Mouse (Mus musculus): ENCODE measurements at regions not wholly inside any gene's neighbourhood (a gene's known extent, or its start where the extent isn't known, plus 50 kb on each side); places are given as distances from the start of the nearest gene placed in this dataset.

GRCm38 (mm10) chr10:111813736-111814135, 158.7 kb upstream of the Krr1 start:
- no peaks in the 10 kb centered on the region for H3K9me3 ChIP-seq (ENCODE audit: low read depth, low read length)
- H3K9ac ChIP-seq, result no peak overlapping the region
- WGBS, result 85% methylated on average over 4 of the region's 4 CpGs
- H3K27ac ChIP-seq (ENCODE audit: low read depth), result no peak overlapping the region
- H3K4me3 ChIP-seq (ENCODE audit: low read depth, low read length), result no peak overlapping the region
- no peaks in the 10 kb centered on the region for H3K36me3 ChIP-seq (ENCODE audit: insufficient read depth)
- no peak for ATAC-seq (ENCODE audit: insufficient read depth)
- TF ChIP-seq CTCF (IDR thresholded peaks at IDR 0.05; ENCODE audit: low read depth), result no peak
- no peaks in the 10 kb centered on the region for H3K27me3 ChIP-seq (ENCODE audit: insufficient read depth, low read length)
- no peak for DNase-seq
- H3K4me1 ChIP-seq (ENCODE audit: insufficient read depth), result no peaks in the 10 kb centered on the region
- H3K4me2 ChIP-seq, result no peak overlapping the region

GRCm38 (mm10) chr10:111814648-111815047, 157.8 kb upstream of the Krr1 start:
- Histone ChIP-seq H3K9ac (no peak overlapping the region), H3K27ac (ENCODE audit: low read depth) (no peak overlapping the region), H3K4me2 (no peak overlapping the region), H3K4me1 (ENCODE audit: insufficient read depth) (no peaks in the 10 kb centered on the region), H3K27me3 (ENCODE audit: insufficient read depth, low read length) (no peaks in the 10 kb centered on the region), H3K9me3 (ENCODE audit: low read depth, low read length) (no peaks in the 10 kb centered on the region), H3K4me3 (ENCODE audit: low read depth, low read length) (no peak overlapping the region), H3K36me3 (ENCODE audit: insufficient read depth) (no peaks in the 10 kb centered on the region)
- WGBS, result 58% methylated on average over 5 of the region's 5 CpGs
- no peak for DNase-seq
- no peak for ATAC-seq (ENCODE audit: insufficient read depth)
- no peak for TF ChIP-seq CTCF (IDR thresholded peaks at IDR 0.05; ENCODE audit: low read depth)

GRCm38 (mm10) chr10:111815160-111815559, 157.3 kb upstream of the Krr1 start:
- no peak for DNase-seq
- ATAC-seq (ENCODE audit: insufficient read depth), result no peak
- TF ChIP-seq CTCF (IDR thresholded peaks at IDR 0.05; ENCODE audit: low read depth), result no peak
- Histone ChIP-seq H3K4me1 (ENCODE audit: insufficient read depth) (no peaks in the 10 kb centered on the region), H3K36me3 (ENCODE audit: insufficient read depth) (no peaks in the 10 kb centered on the region), H3K4me2 (no peak overlapping the region), H3K9ac (no peak overlapping the region), H3K9me3 (ENCODE audit: low read depth, low read length) (no peaks in the 10 kb centered on the region), H3K27me3 (ENCODE audit: insufficient read depth, low read length) (no peaks in the 10 kb centered on the region), H3K27ac (ENCODE audit: low read depth) (no peak overlapping the region), H3K4me3 (ENCODE audit: low read depth, low read length) (no peak overlapping the region)
- WGBS, result 85% methylated on average over 2 of the region's 2 CpGs

GRCm38 (mm10) chr10:111815821-111816599, 156.5 kb upstream of the Krr1 start:
- DNase-seq (no peak), ATAC-seq (ENCODE audit: insufficient read depth) (no peak)
- Histone ChIP-seq H3K27me3 (ENCODE audit: insufficient read depth, low read length) (no peaks in the 10 kb centered on the region), H3K4me1 (ENCODE audit: insufficient read depth) (no peaks in the 10 kb centered on the region), H3K27ac (ENCODE audit: low read depth) (no peak overlapping the region), H3K9ac (no peak overlapping the region), H3K4me3 (ENCODE audit: low read depth, low read length) (no peak overlapping the region), H3K36me3 (ENCODE audit: insufficient read depth) (no peaks in the 10 kb centered on the region), H3K4me2 (no peak overlapping the region), H3K9me3 (ENCODE audit: low read depth, low read length) (no peaks in the 10 kb centered on the region)
- WGBS, result 83% methylated on average over 7 of the region's 7 CpGs
- no peak for TF ChIP-seq CTCF (IDR thresholded peaks at IDR 0.05; ENCODE audit: low read depth)

GRCm38 (mm10) chr10:111819755-111820451, 152.6 kb upstream of the Krr1 start:
- no peak overlapping the region for H3K4me2 ChIP-seq
- ATAC-seq (ENCODE audit: insufficient read depth) (no peak), DNase-seq (no peak)
- no peak for TF ChIP-seq CTCF (IDR thresholded peaks at IDR 0.05; ENCODE audit: low read depth)
- 93% methylated on average over 8 of the region's 8 CpGs for WGBS
- no peaks in the 10 kb centered on the region for H3K4me1 ChIP-seq (ENCODE audit: insufficient read depth)
- H3K4me3 ChIP-seq (ENCODE audit: low read depth, low read length), result no peak overlapping the region
- no peaks in the 10 kb centered on the region for H3K9me3 ChIP-seq (ENCODE audit: low read depth, low read length)
- H3K27me3 ChIP-seq (ENCODE audit: insufficient read depth, low read length), result no peaks in the 10 kb centered on the region
- no peaks in the 10 kb centered on the region for H3K36me3 ChIP-seq (ENCODE audit: insufficient read depth)
- H3K27ac ChIP-seq (ENCODE audit: low read depth), result no peak overlapping the region
- no peak overlapping the region for H3K9ac ChIP-seq

GRCm38 (mm10) chr10:111824820-111825219, 147.6 kb upstream of the Krr1 start:
- no peaks in the 10 kb centered on the region for H3K9me3 ChIP-seq (ENCODE audit: low read depth, low read length)
- H3K9ac ChIP-seq, result no peak overlapping the region
- no peak overlapping the region for H3K4me2 ChIP-seq
- ATAC-seq (ENCODE audit: insufficient read depth) (no peak), DNase-seq (no peak)
- H3K36me3 ChIP-seq (ENCODE audit: insufficient read depth), result no peaks in the 10 kb centered on the region
- TF ChIP-seq CTCF (IDR thresholded peaks at IDR 0.05; ENCODE audit: low read depth), result no peak
- H3K27ac ChIP-seq (ENCODE audit: low read depth), result no peak overlapping the region
- H3K4me3 ChIP-seq (ENCODE audit: low read depth, low read length), result no peak overlapping the region
- H3K27me3 ChIP-seq (ENCODE audit: insufficient read depth, low read length), result no peaks in the 10 kb centered on the region
- no peaks in the 10 kb centered on the region for H3K4me1 ChIP-seq (ENCODE audit: insufficient read depth)
- WGBS, result 87% methylated on average over 4 of the region's 4 CpGs

GRCm38 (mm10) chr10:111826033-111826754, 146.3 kb upstream of the Krr1 start:
- ATAC-seq (ENCODE audit: insufficient read depth) (no peak), DNase-seq (no peak)
- Histone ChIP-seq H3K9ac (no peak overlapping the region), H3K27ac (ENCODE audit: low read depth) (no peak overlapping the region), H3K4me2 (no peak overlapping the region), H3K4me3 (ENCODE audit: low read depth, low read length) (no peak overlapping the region), H3K9me3 (ENCODE audit: low read depth, low read length) (no peaks in the 10 kb centered on the region), H3K4me1 (ENCODE audit: insufficient read depth) (no peaks in the 10 kb centered on the region), H3K27me3 (ENCODE audit: insufficient read depth, low read length) (no peaks in the 10 kb centered on the region), H3K36me3 (ENCODE audit: insufficient read depth) (no peaks in the 10 kb centered on the region)
- 69% methylated on average over 4 of the region's 4 CpGs for WGBS
- no peak for TF ChIP-seq CTCF (IDR thresholded peaks at IDR 0.05; ENCODE audit: low read depth)

All from lung, embryonic 14.5 days (tissue).